Mouse (Mus musculus) brown adipose tissue, adult 24 weeks (tissue): ENCODE data around the gene Dedd2. TPM values are rescaled to one million over a fixed set of nuclear protein-coding genes. Genes with fewer than 3 reads are reported as not detected.

ENCODE experiments used
- H3K27ac ChIP-seq: fragments of 200-500 bp; replicated peaks from 2 replicates; pipeline ENCODE4 v1.5.1; 2012; ENCODE audit warnings: low read depth, mild to moderate bottlenecking, low read length
- H3K4me1 ChIP-seq: fragments of 200-500 bp; 2 replicates; pipeline ENCODE4 v1.6.1; 2012; ENCODE audit warnings: low read length, mixed read lengths; ENCODE audit not compliant: control insufficient read depth, insufficient read depth, insufficient read length
- H3K4me3 ChIP-seq: fragments of 200-500 bp; 2 replicates; pipeline ENCODE4 v1.5.1; 2012; ENCODE audit warnings: low read depth, mild to moderate bottlenecking, low read length, moderate library complexity; ENCODE audit not compliant: insufficient read depth
- polyA plus RNA-seq: library from polyadenylated mRNA; stranded (reverse); fragments of >200 nt; gene quantifications from 2 replicates; pipeline ENCODE4 v1.2.4, GENCODE M21; 2012; ENCODE audit not compliant: missing spikeins, insufficient read depth, insufficient read length

Dedd2 gene
- polyA plus RNA-seq, 1 experiment, result 6.1 TPM

- H3K4me1 ChIP-seq, result peaks cover 19% of the 10 kb centered on the region
These were observed 29.9 kb upstream of the Dedd2 start, which contains the start of gene Erf for GRCm38 (mm10) chr7:25250141-25250972. Gene Erf (minus strand): TSS chr7:25250761.

GRCm38 (mm10) chr7:25249314-25250140 is 29.1 kb upstream of the Dedd2 start:
- H3K4me1 ChIP-seq, result peaks cover 19% of the 10 kb centered on the region
- H3K27ac ChIP-seq, result peak overlapping the region; percentile 90
- peak overlapping the region; percentile 83 for H3K4me3 ChIP-seq

More at GRCm38 (mm10) chr7:25250141-25250972, 29.9 kb upstream of the Dedd2 start, which contains the start of gene Erf:
- Histone ChIP-seq H3K4me3 (peak within 1 kb of the TSS; percentile 83), H3K27ac (peak within 1 kb of the TSS; percentile 89)

- H3K4me3 ChIP-seq, result peak overlapping the region; percentile 72
- peak overlapping the region; percentile 90 for H3K27ac ChIP-seq
- H3K4me1 ChIP-seq, result peaks cover 19% of the 10 kb centered on the region
These were observed 28.5 kb upstream of the Dedd2 start for GRCm38 (mm10) chr7:25248846-25249313.

- peak overlapping the region; percentile 72 for H3K4me3 ChIP-seq
- peaks cover 19% of the 10 kb centered on the region for H3K4me1 ChIP-seq
- H3K27ac ChIP-seq, result peak overlapping the region; percentile 90
These were observed 27.7 kb upstream of the Dedd2 start for GRCm38 (mm10) chr7:25248018-25248647.

- Histone ChIP-seq H3K4me3 (peak overlapping the region; percentile 72), H3K27ac (peak overlapping the region; percentile 36; the same call in 1 of the 2 replicates), H3K4me1 (peaks cover 19% of the 10 kb centered on the region)
These were observed 27.1 kb upstream of the Dedd2 start for GRCm38 (mm10) chr7:25247498-25247897.

- peak overlapping the region; percentile 9 for H3K4me3 ChIP-seq
- H3K4me1 ChIP-seq, result peaks cover 19% of the 10 kb centered on the region
- peak overlapping the region; percentile 30; the same call in 1 of the 2 replicates for H3K27ac ChIP-seq
These were observed 26.3 kb upstream of the Dedd2 start for GRCm38 (mm10) chr7:25246759-25247137.

GRCm38 (mm10) chr7:25246079-25246758 is 25.8 kb upstream of the Dedd2 start:
- Histone ChIP-seq H3K4me1 (peaks cover 16% of the 10 kb centered on the region), H3K27ac (peak overlapping the region; percentile 30; the same call in 1 of the 2 replicates), H3K4me3 (peak overlapping the region; percentile 9)

- Histone ChIP-seq H3K4me3 (no peak overlapping the region), H3K27ac (no peak overlapping the region), H3K4me1 (peaks cover 16% of the 10 kb centered on the region)
These were observed 24.4 kb upstream of the Dedd2 start for GRCm38 (mm10) chr7:25244562-25245369.

GRCm38 (mm10) chr7:25243361-25243760 is 22.9 kb upstream of the Dedd2 start:
- Histone ChIP-seq H3K4me3 (no peak overlapping the region), H3K27ac (no peak overlapping the region), H3K4me1 (peaks cover 14% of the 10 kb centered on the region)

GRCm38 (mm10) chr7:25241062-25241461 is 20.6 kb upstream of the Dedd2 start:
- Histone ChIP-seq H3K27ac (no peak overlapping the region), H3K4me3 (no peak overlapping the region), H3K4me1 (peaks cover 2% of the 10 kb centered on the region; the same call in 1 of the 2 replicates)

GRCm38 (mm10) chr7:25240631-25241030 is 20.2 kb upstream of the Dedd2 start:
- Histone ChIP-seq H3K4me1 (peaks cover 4% of the 10 kb centered on the region; the same call in 1 of the 2 replicates), H3K4me3 (no peak overlapping the region), H3K27ac (no peak overlapping the region)

- peaks cover 4% of the 10 kb centered on the region; the same call in 1 of the 2 replicates for H3K4me1 ChIP-seq
- H3K27ac ChIP-seq, result peak overlapping the region; percentile 89
- peak overlapping the region; percentile 52 for H3K4me3 ChIP-seq
These were observed 18.6 kb upstream of the Dedd2 start for GRCm38 (mm10) chr7:25238829-25239623.
